Mouse (Mus musculus) forebrain, embryonic 14.5 days (tissue): Measurements from ENCODE around the gene Chdh. TPM values are rescaled to one million over a fixed set of nuclear protein-coding genes. Genes with fewer than 3 reads are reported as not detected.
A peak's percentile ranks its signal among the peaks of the same experiment; 100 is the strongest.

ENCODE experiments used
- ATAC-seq: fragments of 200-750 bp; cut with Nextera tagmentation; 2 replicates; pipeline ENCODE4 v1.8.0; 2017; ENCODE audit warnings: mild to moderate bottlenecking, moderate library complexity
- DNase-seq: peaks from one replicate; pipeline ENCODE4 v3.0.0-alpha.2; 2015; ENCODE audit warnings: low spot score
- H3K27ac ChIP-seq: fragments of 300-500 bp; sonication (generic); 2 replicates; pipeline ENCODE4 v1.5.1; 2014; ENCODE audit warnings: low read depth, mild to moderate bottlenecking, control low read depth, low read length, moderate library complexity
- H3K27me3 ChIP-seq: fragments of 300-500 bp; sonication (generic); replicated peaks from 2 replicates; pipeline ENCODE4 v1.6.1; 2014; ENCODE audit warnings: low read length, control low read depth, mixed read lengths; ENCODE audit not compliant: control insufficient read depth, insufficient read depth
- H3K36me3 ChIP-seq: fragments of 300-500 bp; sonication (generic); 2 replicates; pipeline ENCODE4 v1.6.1; 2014; ENCODE audit warnings: low read length, control low read depth; ENCODE audit not compliant: control insufficient read depth, insufficient read depth
- H3K4me1 ChIP-seq: fragments of 300-500 bp; sonication (generic); 2 replicates; pipeline ENCODE4 v1.6.1; 2014; ENCODE audit warnings: antibody characterized with exemption, low read length, control low read depth; ENCODE audit not compliant: control insufficient read depth, insufficient read depth
- H3K4me2 ChIP-seq: fragments of 300-500 bp; sonication (generic); 2 replicates; pipeline ENCODE4 v1.6.1; 2014; ENCODE audit warnings: mild to moderate bottlenecking, control low read depth, low read length
- H3K4me3 ChIP-seq: fragments of 300-500 bp; sonication (generic); 2 replicates; pipeline ENCODE4 v1.5.1; 2014; ENCODE audit warnings: low read depth, low read length, control low read depth
- H3K9ac ChIP-seq: fragments of 300-500 bp; sonication (generic); 2 replicates; pipeline ENCODE4 v1.6.1; 2014; ENCODE audit warnings: mild to moderate bottlenecking, low read length, control low read depth, moderate library complexity
- H3K9me3 ChIP-seq: fragments of 300-500 bp; sonication (generic); replicated peaks from 2 replicates; pipeline ENCODE4 v1.6.1; 2016; ENCODE audit warnings: low read length, control low read depth, mixed read lengths; ENCODE audit not compliant: control insufficient read depth
- WGBS: fragments of 180-500 bp; shearing (Covaris S2); extraction: QIAGEN DNeasy Blood & Tissue Kit; methylation state at CpG from one replicate; pipeline ENCODE4 v1.1.7; 2014; 5-methylcytosine and 5-hydroxymethylcytosine counted together
- polyA plus RNA-seq: library from polyadenylated mRNA; unstranded; fragments of >200 nt; fragmentation: Nextera tagmentation; extraction: Ambion mirVana; gene quantifications from 2 replicates; pipeline ENCODE4 v1.2.1, GENCODE M21; 2014

The Chdh gene
- polyA plus RNA-seq: 0.22 TPM in 1 of 2 replicates, not detected in the other

GRCm38 (mm10) chr14:30008733-30009575 is at the start of gene Chdh, which contains the start of gene Il17rb:
TSS of gene Chdh (plus strand) at chr14:30009023.
TSS of gene Il17rb (minus strand) at chr14:30008896.
- Histone ChIP-seq H3K27ac (no peak within 1 kb of the TSS), H3K9me3 (no peaks in the 10 kb centered on the region), H3K36me3 (no peaks in the 10 kb centered on the region), H3K4me1 (peaks cover 9% of the 10 kb centered on the region; the same call in 1 of the 2 replicates), H3K27me3 (peaks cover 6% of the 10 kb centered on the region), H3K4me2 (peak within 1 kb of the TSS; percentile 95), H3K4me3 (peak within 1 kb of the TSS; percentile 41), H3K9ac (peak within 1 kb of the TSS; percentile 56)
- WGBS: 10% methylated on average over 48 of the region's 54 CpGs
- peak; percentile 83 for ATAC-seq
- DNase-seq: peak; percentile 57

DNA sequence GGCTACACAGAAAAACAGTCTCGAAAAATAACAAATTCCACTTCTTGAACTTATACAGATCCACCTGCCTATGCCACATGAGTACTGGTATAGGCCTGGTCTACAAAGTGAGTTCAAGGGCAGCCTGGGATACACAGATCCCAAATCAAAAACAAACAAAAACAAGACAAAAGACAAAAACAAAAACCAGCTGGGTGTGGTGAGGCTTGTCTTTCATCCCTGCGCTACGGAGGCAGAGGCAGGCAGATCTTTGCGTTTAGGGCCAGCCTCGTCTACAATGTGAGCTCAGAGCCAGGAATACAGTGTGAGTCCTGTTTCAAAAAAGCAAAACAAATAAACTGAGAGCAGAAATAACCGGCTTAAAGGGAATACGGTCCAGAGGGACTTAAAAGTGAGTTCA is 41.2 kb upstream of the Chdh start:
- peaks cover 16% of the 10 kb centered on the region for H3K4me1 ChIP-seq
- peak overlapping the region; percentile 81 for H3K4me3 ChIP-seq
- peak overlapping the region; percentile 54 for H3K9ac ChIP-seq
- peak overlapping the region; percentile 62 for H3K4me2 ChIP-seq
- 62% methylated on average over 7 of the region's 7 CpGs for WGBS
- no peak for DNase-seq
- H3K9me3 ChIP-seq: no peaks in the 10 kb centered on the region
- H3K27me3 ChIP-seq: no peaks in the 10 kb centered on the region
- peaks cover 25% of the 10 kb centered on the region for H3K36me3 ChIP-seq
- 0 out of 2 replicates have a peak overlapping the region, but pooled peaks have one; percentile 40 for H3K27ac ChIP-seq
- no peak; the same call in 1 of the 2 replicates for ATAC-seq

DNA sequence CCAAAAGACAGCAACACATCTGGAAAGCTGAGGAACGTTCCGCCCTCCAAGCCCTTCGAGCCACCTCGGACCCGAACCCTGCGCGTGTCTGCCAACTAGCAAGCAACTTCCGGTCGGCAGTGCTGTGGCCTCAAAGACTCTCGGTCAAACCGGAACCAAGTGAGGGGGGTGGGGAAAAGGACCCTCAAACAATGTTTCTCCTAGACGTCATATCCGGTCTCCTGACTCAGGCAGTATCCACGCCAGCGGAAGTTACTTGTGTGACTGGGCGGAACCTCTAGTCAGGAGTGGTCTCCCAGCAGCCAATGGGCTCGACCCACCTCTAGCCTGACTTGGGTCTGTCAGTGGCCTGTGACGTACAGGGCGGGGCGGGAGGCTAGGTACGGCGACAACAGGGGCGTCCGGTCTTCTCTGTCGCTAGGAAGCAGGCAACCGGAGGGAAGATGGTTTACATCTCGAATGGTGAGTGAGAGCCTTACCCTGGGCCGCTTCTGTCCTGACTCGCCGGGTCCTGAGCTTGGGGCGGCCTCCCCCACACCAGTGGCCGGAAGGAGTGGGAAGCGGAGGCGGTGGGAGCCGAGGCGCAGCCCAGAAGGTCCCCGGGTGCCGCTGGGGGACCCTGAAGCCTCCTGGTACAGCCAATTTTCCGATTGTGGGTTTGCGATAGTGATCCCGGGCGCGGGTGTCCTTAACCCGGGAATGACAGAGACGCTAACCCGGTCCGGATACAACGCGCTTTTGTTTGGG is 40.6 kb upstream of the Chdh start, which contains the start of gene Selenok:
Selenok (plus strand) TSS at position 234 of the 747 bp plus-strand sequence.
- peak within 1 kb of the TSS; percentile 78 for H3K27ac ChIP-seq
- peak within 1 kb of the TSS; percentile 93 for H3K9ac ChIP-seq
- peaks cover 32% of the 10 kb centered on the region for H3K36me3 ChIP-seq
- peak within 1 kb of the TSS; percentile 81 for H3K4me3 ChIP-seq
- H3K4me1 ChIP-seq: peaks cover 16% of the 10 kb centered on the region
- WGBS: under 1% methylated on average over 49 of the region's 49 CpGs
- H3K27me3 ChIP-seq: no peaks in the 10 kb centered on the region
- peak; percentile 100 for ATAC-seq
- no peaks in the 10 kb centered on the region for H3K9me3 ChIP-seq
- DNase-seq: peak; percentile 100
- H3K4me2 ChIP-seq: peak within 1 kb of the TSS; percentile 70

- H3K27ac ChIP-seq: no peak overlapping the region
- no peaks in the 10 kb centered on the region for H3K9me3 ChIP-seq
- DNase-seq (no peak), ATAC-seq (no peak)
- H3K4me3 ChIP-seq: no peak overlapping the region
- peaks cover 57% of the 10 kb centered on the region for H3K36me3 ChIP-seq
- no peak overlapping the region for H3K9ac ChIP-seq
- H3K4me1 ChIP-seq: peaks cover 16% of the 10 kb centered on the region
- no peaks in the 10 kb centered on the region for H3K27me3 ChIP-seq
- WGBS: 93% methylated on average over 7 of the region's 7 CpGs
- H3K4me2 ChIP-seq: no peak overlapping the region
Observed at GRCm38 (mm10) chr14:29971446-29971845, 37.4 kb upstream of the Chdh start.

GRCm38 (mm10) chr14:29971993-29972392 is 36.8 kb upstream of the Chdh start:
- Histone ChIP-seq H3K27me3 (no peaks in the 10 kb centered on the region), H3K9me3 (no peaks in the 10 kb centered on the region), H3K4me1 (peaks cover 16% of the 10 kb centered on the region), H3K9ac (no peak overlapping the region), H3K4me3 (no peak overlapping the region), H3K36me3 (peaks cover 57% of the 10 kb centered on the region), H3K4me2 (no peak overlapping the region), H3K27ac (no peak overlapping the region)
- WGBS: 91% methylated on average over 5 of the region's 5 CpGs
- ATAC-seq (no peak), DNase-seq (no peak)

GRCm38 (mm10) chr14:29976927-29977326 is 31.9 kb upstream of the Chdh start:
- H3K4me3 ChIP-seq: no peak overlapping the region
- H3K9ac ChIP-seq: no peak overlapping the region
- WGBS: 96% methylated on average over 6 of the region's 6 CpGs
- no peaks in the 10 kb centered on the region for H3K27me3 ChIP-seq
- H3K4me2 ChIP-seq: no peak overlapping the region
- H3K27ac ChIP-seq: no peak overlapping the region
- DNase-seq (no peak), ATAC-seq (no peak)
- H3K9me3 ChIP-seq: no peaks in the 10 kb centered on the region
- H3K4me1 ChIP-seq: peaks cover 9% of the 10 kb centered on the region
- peaks cover 62% of the 10 kb centered on the region for H3K36me3 ChIP-seq

- 4% methylated on average over 43 of the region's 44 CpGs for WGBS
- H3K36me3 ChIP-seq: peaks cover 62% of the 10 kb centered on the region
- ATAC-seq: peak; percentile 94
Observed at GRCm38 (mm10) chr14:29978254-29979204, 30.3 kb upstream of the Chdh start, which contains the start of gene Actr8. TSS of gene Actr8 (plus strand) at chr14:29978337.

More at GRCm38 (mm10) chr14:29978254-29979204, 30.3 kb upstream of the Chdh start, which contains the start of gene Actr8:
- H3K4me3 ChIP-seq: peak within 1 kb of the TSS; percentile 71
- H3K9me3 ChIP-seq: no peaks in the 10 kb centered on the region
- H3K4me2 ChIP-seq: peak within 1 kb of the TSS; percentile 69
- peak within 1 kb of the TSS; percentile 88 for H3K9ac ChIP-seq
- peak; percentile 95 for DNase-seq
- peaks cover 9% of the 10 kb centered on the region for H3K4me1 ChIP-seq
- H3K27me3 ChIP-seq: no peaks in the 10 kb centered on the region
- peak within 1 kb of the TSS; percentile 82; the same call in 1 of the 2 replicates for H3K27ac ChIP-seq
